Mouse (Mus musculus) heart, adult 2 months (tissue): Measurements from ENCODE around the gene Itgb5. TPM values are rescaled to one million over a fixed set of nuclear protein-coding genes. Genes with fewer than 3 reads are reported as not detected.

ENCODE experiments used
- DNase-seq, 2 experiments: peaks; one replicate each; pipeline ENCODE4 v3.0.0; 2021
- H3K27ac ChIP-seq: fragments of 200-600 bp; 2 replicates; pipeline ENCODE4 v1.8.1; 2022
- H3K27me3 ChIP-seq: fragments of 200-500 bp; 2 replicates; pipeline ENCODE4 v1.6.1; 2012; ENCODE audit warnings: mild to moderate bottlenecking, low read length, inconsistent platforms, mixed read lengths; ENCODE audit not compliant: control insufficient read depth, insufficient read depth
- H3K36me3 ChIP-seq: fragments of 200-500 bp; 2 replicates; pipeline ENCODE4 v1.6.1; 2012; ENCODE audit warnings: low read length, inconsistent platforms; ENCODE audit not compliant: control insufficient read depth, insufficient read depth
- H3K4me1 ChIP-seq: fragments of 200-500 bp; 2 replicates; pipeline ENCODE4 v1.6.1; 2011; ENCODE audit warnings: low read length; ENCODE audit not compliant: control insufficient read depth, insufficient read depth
- H3K4me3 ChIP-seq: fragments of 200-600 bp; 2 replicates; pipeline ENCODE4 v1.8.1; 2022
- H3K79me2 ChIP-seq: fragments of 200-500 bp; replicated peaks from 2 replicates; pipeline ENCODE4 v1.6.1; 2012; ENCODE audit warnings: mild to moderate bottlenecking, inconsistent platforms, low read length, moderate library complexity, mixed read lengths; ENCODE audit not compliant: control insufficient read depth, insufficient read depth
- H3K9ac ChIP-seq: fragments of 200-500 bp; 2 replicates; pipeline ENCODE4 v1.6.1; 2012; ENCODE audit warnings: low read depth, mild to moderate bottlenecking, control low read depth, inconsistent platforms, low read length, mixed read lengths
- CTCF ChIP-seq: fragments of 200-600 bp; IDR thresholded peaks from 2 replicates; pipeline ENCODE4 v1.8.1; 2022; ENCODE audit warnings: antibody characterized with exemption, mild to moderate bottlenecking, moderate library complexity
- EP300 ChIP-seq: fragments of 200-500 bp; IDR thresholded peaks from 2 replicates; pipeline ENCODE4 v1.6.1; 2011; ENCODE audit warnings: low read depth, low read length, control low read depth; ENCODE audit not compliant: insufficient read depth
- POLR2A ChIP-seq: fragments of 200-500 bp; IDR thresholded peaks from 2 replicates; pipeline ENCODE4 v1.6.1; 2011; ENCODE audit warnings: mild to moderate bottlenecking, low read depth, low read length, control low read depth; ENCODE audit not compliant: insufficient read depth
- WGBS: fragments of 180-500 bp; shearing (Covaris S2); methylation state at CpG from one replicate; pipeline ENCODE4 v1.1.7; 2018; 5-methylcytosine and 5-hydroxymethylcytosine counted together
- intact Hi-C: fragments of 180-260 bp; cut with DNase I; formaldehyde crosslinking; loops from one replicate; pipeline ENCODE4 v1.15.1; 2025
- polyA plus RNA-seq: library from polyadenylated mRNA; depleted of rRNA; stranded (reverse); fragments of >200 nt; gene quantifications from 2 replicates; pipeline ENCODE4 v1.2.3, GENCODE M21; 2012
- total RNA-seq, 2 experiments: library from RNA; stranded (reverse); gene quantifications; 2 replicates each; pipeline ENCODE4 v1.2.3; 2021

Itgb5 gene
- total and polyA plus RNA-seq, 3 experiments: 83.2 to 95.7 (median 95.3) TPM

DNA sequence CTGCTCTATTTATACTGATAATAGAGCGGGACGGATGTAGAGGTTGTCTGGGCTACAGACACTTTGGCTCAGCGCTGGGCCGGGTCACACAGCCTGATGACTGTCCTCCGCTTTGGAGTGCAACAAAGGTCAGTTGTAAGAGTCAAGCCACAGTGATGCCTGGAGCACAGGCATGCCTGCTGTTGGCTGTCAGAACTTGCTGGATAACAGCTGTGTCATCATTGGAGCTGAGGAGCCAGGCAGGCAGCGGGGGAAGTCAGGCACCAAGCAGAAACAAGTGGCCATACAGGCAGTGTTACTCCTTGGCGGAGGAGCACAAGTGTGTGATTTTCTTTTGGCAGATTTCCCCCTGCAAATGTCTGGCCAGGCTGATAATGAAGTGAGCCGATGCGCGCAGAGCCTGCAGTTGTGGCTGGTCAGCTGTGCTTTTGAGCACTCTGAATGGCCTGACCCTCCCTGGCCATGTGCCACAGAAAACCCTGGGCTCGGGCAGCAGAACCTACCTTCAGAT, 111.9 kb downstream of the Itgb5 start:
- Histone ChIP-seq H3K27ac (peak overlapping the region; percentile 40), H3K27me3 (no peaks in the 10 kb centered on the region), H3K4me1 (peaks cover 52% of the 10 kb centered on the region), H3K9ac (peak overlapping the region; percentile 42), H3K4me3 (no peak overlapping the region), H3K79me2 (no peaks in the 10 kb centered on the region), H3K36me3 (peaks cover 4% of the 10 kb centered on the region; the same call in 1 of the 2 replicates)
- TF ChIP-seq CTCF (no peak), EP300 (peak; percentile 92), POLR2A (no peak)
- intact Hi-C loops: loop anchor here (2.0 to 10.0 kb wide), 2 partner anchors 63 to 357 kb away; no protein-coding TSS in a partner anchor
- peak; percentile 73 to 82 for DNase-seq
- WGBS: 9% methylated on average over 11 of the region's 11 CpGs

DNA sequence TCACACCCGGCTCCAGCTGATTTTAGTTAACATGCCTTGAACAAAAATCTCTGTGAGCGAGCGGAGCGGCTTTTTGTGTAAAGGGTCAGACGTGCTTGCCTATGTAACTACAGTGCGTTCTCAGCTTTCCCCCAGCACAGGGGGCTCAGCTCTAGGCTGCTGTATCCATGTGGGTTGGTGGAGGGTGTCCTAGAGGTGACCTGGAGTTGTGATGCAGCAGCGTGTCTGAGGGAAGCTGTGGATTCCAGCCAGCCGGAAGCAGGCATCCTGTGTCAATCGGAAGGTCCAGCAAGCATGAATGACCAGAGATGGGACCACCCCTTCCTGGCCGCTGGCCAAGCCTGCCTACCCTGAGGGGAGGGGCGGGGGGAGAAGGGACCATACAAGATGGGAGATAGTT, 112.9 kb downstream of the Itgb5 start:
- Histone ChIP-seq H3K4me1 (peaks cover 47% of the 10 kb centered on the region), H3K9ac (no peak overlapping the region), H3K27me3 (no peaks in the 10 kb centered on the region), H3K79me2 (no peaks in the 10 kb centered on the region), H3K36me3 (peaks cover 4% of the 10 kb centered on the region; the same call in 1 of the 2 replicates), H3K27ac (peak overlapping the region; percentile 40), H3K4me3 (no peak overlapping the region)
- intact Hi-C loops: loop anchor here (10.0 kb wide), 1 partner anchor 358 kb away; no protein-coding TSS in a partner anchor
- TF ChIP-seq CTCF (no peak), POLR2A (no peak), EP300 (no peak)
- DNase-seq: peak; percentile 74 to 80
- 46% methylated on average over 11 of the region's 11 CpGs for WGBS

DNA sequence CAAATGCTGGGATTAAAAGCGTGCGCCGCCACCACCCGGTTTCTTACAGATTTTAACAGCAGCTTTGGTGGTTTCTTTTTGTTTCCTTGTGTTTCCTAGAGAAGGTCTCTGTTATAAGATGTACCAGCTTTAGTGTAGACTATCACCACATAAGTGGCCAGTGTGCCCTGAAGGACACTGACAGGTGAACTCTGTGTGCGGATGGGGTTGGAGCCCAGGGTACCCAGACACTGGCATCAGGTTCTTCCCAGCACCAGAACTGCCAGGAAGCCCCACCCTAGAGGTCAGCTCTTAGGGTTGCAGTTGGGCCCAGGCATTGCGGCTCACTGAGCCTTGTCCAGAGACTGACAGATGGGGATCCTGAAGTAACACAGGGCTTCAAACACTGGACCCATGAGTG, 113.9 kb downstream of the Itgb5 start:
- H3K4me1 ChIP-seq: peaks cover 39% of the 10 kb centered on the region
- WGBS: 95% methylated on average over 6 of the region's 6 CpGs
- H3K79me2 ChIP-seq: no peaks in the 10 kb centered on the region
- no peak overlapping the region for H3K4me3 ChIP-seq
- TF ChIP-seq EP300 (no peak), CTCF (no peak), POLR2A (no peak)
- DNase-seq: no peak
- H3K9ac ChIP-seq: no peak overlapping the region
- intact Hi-C loops: loop anchor here (10.0 kb wide), 1 partner anchor 359 kb away; no protein-coding TSS in a partner anchor
- no peaks in the 10 kb centered on the region for H3K27me3 ChIP-seq
- H3K27ac ChIP-seq: no peak overlapping the region
- H3K36me3 ChIP-seq: 0 out of 2 replicates have a peak, but pooled peaks cover 3% of the 10 kb centered on the region

DNA sequence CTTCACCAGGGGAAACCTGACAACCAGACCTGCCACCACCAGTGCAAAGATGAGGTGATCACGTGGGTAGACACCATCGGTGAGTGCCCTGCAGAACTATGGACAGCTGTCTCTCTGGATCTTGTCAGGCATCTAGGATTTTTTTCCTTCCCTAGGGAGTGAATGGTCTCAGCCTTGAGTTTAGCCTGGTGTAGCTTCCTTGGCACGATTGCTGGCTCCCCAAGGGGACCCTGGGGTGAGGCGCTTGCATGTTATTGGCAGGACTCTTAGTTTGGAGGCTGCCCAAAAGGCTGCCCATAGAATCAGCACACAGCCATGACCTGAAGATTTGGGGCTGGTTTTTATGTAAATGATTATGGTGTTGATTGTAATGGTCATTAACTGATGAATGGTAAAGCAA, 114.7 kb downstream of the Itgb5 start:
- WGBS: 67% methylated on average over 4 of the region's 4 CpGs
- Histone ChIP-seq H3K27ac (no peak overlapping the region), H3K27me3 (no peaks in the 10 kb centered on the region), H3K36me3 (0 out of 2 replicates have a peak, but pooled peaks cover 3% of the 10 kb centered on the region), H3K4me1 (peaks cover 32% of the 10 kb centered on the region), H3K79me2 (no peaks in the 10 kb centered on the region), H3K9ac (no peak overlapping the region), H3K4me3 (no peak overlapping the region)
- TF ChIP-seq EP300 (no peak), CTCF (no peak), POLR2A (no peak)
- intact Hi-C loops: loop anchor here (10.0 kb wide), 1 partner anchor 359 kb away; no protein-coding TSS in a partner anchor
- DNase-seq: no peak

DNA sequence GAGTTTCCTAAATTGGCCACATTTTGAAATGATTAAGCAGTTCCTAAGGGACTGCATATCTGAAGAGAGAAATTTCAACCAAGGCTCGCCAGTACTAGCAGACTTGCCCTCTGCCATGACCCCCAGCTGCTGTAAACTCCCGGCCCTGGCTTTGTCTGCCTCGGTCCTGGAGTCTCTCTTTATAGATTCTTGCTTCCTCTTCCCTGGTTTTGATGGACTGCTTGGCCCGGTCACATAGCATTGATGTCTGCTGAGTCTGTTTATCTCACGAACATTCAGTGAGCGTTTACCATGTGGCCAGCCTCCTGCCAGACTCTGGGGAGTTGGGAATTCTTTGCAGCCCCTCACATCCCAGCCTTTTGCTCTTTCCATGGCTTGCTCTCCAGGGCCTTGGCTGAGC, 115.3 kb downstream of the Itgb5 start:
- H3K4me1 ChIP-seq: peaks cover 26% of the 10 kb centered on the region
- peak in 1 of 2 experiments; percentile 41 for DNase-seq

GRCm38 (mm10) chr16:33946021-33946420, 116.6 kb downstream of the Itgb5 start:
- no peak overlapping the region for H3K4me3 ChIP-seq
- no peak overlapping the region for H3K27ac ChIP-seq
- intact Hi-C loops: loop anchor here (10.0 kb wide), 1 partner anchor 361 kb away; no protein-coding TSS in a partner anchor
- no peak for DNase-seq
- TF ChIP-seq CTCF (no peak), EP300 (no peak), POLR2A (no peak)
- WGBS: 54% methylated on average over 7 of the region's 7 CpGs
- H3K27me3 ChIP-seq: no peaks in the 10 kb centered on the region
- H3K9ac ChIP-seq: no peak overlapping the region
- peaks cover 17% of the 10 kb centered on the region for H3K4me1 ChIP-seq
- peaks cover 1% of the 10 kb centered on the region for H3K36me3 ChIP-seq
- H3K79me2 ChIP-seq: no peaks in the 10 kb centered on the region; the same call in 1 of the 2 replicates

More for the DNA sequence above, 115.3 kb downstream of the Itgb5 start:
- H3K27me3 ChIP-seq: no peaks in the 10 kb centered on the region
- H3K27ac ChIP-seq: peak overlapping the region; percentile 12; the same call in 1 of the 2 replicates
- intact Hi-C loops: loop anchor here (10.0 kb wide), 1 partner anchor 360 kb away; no protein-coding TSS in a partner anchor
- 29% methylated on average over 6 of the region's 6 CpGs for WGBS
- no peak overlapping the region for H3K9ac ChIP-seq
- 0 out of 2 replicates have a peak, but pooled peaks cover 3% of the 10 kb centered on the region for H3K36me3 ChIP-seq
- TF ChIP-seq POLR2A: no peak
- TF ChIP-seq CTCF: no peak
- H3K79me2 ChIP-seq: no peaks in the 10 kb centered on the region
- H3K4me3 ChIP-seq: no peak overlapping the region
